Mouse (Mus musculus): ENCODE data around the gene Ch25h. TPM values are rescaled to one million over a fixed set of nuclear protein-coding genes. Genes with fewer than 3 reads are reported as not detected.

The Ch25h gene
- polyA plus RNA-seq (2012; rRNA removed) = 22.9 and 32.8 TPM in 2 replicates

DNA sequence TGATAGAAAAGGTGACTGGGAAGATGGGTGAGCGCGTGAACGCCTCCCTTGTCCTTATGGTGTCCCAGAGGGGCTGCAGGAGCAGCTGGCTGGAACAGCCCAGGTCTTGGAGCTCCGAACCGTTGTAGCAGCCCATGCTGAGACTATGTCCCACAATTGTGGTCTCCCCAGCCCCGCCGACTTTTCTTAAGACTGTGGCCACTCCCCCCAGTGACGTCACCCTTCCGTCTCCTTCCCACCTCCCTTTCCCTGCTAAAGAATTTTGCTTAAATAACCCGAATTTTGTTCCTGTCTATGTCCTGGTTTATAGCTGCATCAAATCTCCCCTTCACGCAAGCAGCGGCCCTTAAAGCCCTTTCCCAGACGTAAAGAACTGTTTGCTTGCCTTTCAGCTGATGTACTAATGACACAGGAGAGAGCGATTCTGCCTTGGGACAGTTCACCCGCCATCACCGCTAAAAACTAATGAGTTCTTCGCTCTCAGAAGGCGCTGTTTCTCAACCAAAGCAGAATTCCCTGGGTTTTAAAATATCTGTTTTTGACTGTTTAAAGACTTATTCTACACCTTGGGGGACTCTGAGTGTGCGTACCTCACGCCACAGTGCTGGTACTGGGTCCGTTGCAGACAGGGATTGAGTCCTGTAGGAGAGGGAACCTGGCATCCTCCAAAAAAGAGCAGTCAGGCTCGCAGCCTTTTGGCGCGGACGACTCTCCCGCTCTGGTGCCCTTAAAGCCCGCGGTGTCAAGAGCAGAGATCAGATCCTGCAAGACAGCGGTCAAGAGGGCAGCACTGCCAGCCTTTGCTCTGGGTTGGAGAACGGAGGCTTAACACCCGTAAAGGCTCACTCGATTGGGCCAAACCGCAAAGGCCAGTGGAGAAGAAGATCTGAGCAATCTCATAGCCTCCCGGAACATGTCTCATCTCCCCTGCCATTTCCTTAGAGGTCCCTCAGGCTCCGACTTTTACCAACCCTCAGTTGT lies at the start of gene Ch25h:
Gene Ch25h, minus strand, starts transcription at position 174 of the 981 bp plus-strand sequence.
- TF ChIP-seq POLR2A (IDR thresholded peaks at IDR 0.05; ENCODE audit: borderline replicate concordance, extremely low read depth, low read depth, low read length) (peak; percentile 50; the same call in 1 of the 2 replicates), CTCF (IDR thresholded peaks at IDR 0.05; ENCODE audit: insufficient read depth, low read length) (no peak)
- 7% methylated on average over 35 of the region's 35 CpGs for WGBS
- Histone ChIP-seq H3K4me3 (replicated peaks; ENCODE audit: extremely low read depth, low read depth, low read length) (peak within 1 kb of the TSS; percentile 58), H3K4me1 (ENCODE audit: control insufficient read depth, insufficient read depth, low read length) (peaks cover 7% of the 10 kb centered on the region)
- DNase-seq = peak; percentile 23

DNA sequence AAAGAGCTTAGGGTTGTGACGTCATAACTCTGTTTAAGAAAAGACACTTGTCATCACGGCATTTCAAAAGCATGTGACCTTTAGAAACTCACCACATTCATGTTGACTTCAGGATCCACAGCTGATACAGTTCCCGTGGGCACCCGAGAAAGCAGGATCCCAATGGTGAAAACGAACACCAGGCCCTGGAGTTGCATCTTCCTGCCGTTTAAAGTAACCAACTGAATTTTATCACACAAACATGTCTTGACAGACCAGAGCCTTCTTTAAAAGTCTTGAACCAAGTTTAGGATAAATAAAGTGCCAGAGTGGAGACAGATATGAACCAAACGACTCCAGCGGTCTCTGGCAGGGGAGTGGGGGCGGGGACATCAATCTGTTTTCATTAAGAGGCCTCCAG lies 49.7 kb upstream of the Ch25h start:
- 54% methylated on average over 9 of the region's 9 CpGs for WGBS
- no peak for DNase-seq
- Histone ChIP-seq H3K4me3 (replicated peaks; ENCODE audit: extremely low read depth, low read depth, low read length) (peak overlapping the region; percentile 24), H3K4me1 (ENCODE audit: control insufficient read depth, insufficient read depth, low read length) (peaks cover 7% of the 10 kb centered on the region)
- TF ChIP-seq POLR2A (IDR thresholded peaks at IDR 0.05; ENCODE audit: borderline replicate concordance, extremely low read depth, low read depth, low read length) (no peak), CTCF (IDR thresholded peaks at IDR 0.05; ENCODE audit: insufficient read depth, low read length) (no peak)

DNA sequence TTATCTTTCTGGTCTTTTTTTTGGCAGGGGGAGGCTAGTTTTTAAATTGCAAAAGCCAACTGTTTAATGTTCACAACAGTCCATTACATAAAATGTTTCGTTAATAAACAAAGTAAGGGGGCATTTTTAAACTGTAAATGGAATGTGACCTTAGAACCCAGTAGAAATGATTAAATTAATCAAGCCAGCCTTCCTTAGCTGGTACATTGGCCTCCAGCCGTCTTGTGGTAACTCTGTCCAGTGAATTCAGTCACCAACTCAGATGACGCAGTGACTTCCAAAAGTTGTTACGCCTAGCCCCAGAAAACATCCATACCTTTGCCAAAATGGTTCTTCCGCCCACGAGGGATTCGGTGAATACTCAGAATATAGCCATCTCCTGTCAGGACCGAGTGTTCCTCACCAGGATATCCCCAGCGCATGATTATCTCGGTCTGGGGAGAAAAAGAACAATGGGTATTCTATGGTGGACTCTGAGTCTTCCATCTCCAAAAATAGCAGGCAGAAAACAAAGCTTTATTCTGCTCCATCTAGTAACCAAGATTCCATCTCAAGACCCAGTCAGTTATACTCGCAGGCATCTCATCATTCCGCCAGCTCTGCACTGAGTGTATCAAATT lies 48.3 kb upstream of the Ch25h start:
- 60% methylated on average over 12 of the region's 12 CpGs for WGBS
- Histone ChIP-seq H3K4me3 (replicated peaks; ENCODE audit: extremely low read depth, low read depth, low read length) (no peak overlapping the region), H3K4me1 (ENCODE audit: control insufficient read depth, insufficient read depth, low read length) (peaks cover 10% of the 10 kb centered on the region)
- no peak for DNase-seq
- TF ChIP-seq CTCF (IDR thresholded peaks at IDR 0.05; ENCODE audit: insufficient read depth, low read length) = no peak
- no peak for TF ChIP-seq POLR2A (IDR thresholded peaks at IDR 0.05; ENCODE audit: borderline replicate concordance, extremely low read depth, low read depth, low read length)

DNA sequence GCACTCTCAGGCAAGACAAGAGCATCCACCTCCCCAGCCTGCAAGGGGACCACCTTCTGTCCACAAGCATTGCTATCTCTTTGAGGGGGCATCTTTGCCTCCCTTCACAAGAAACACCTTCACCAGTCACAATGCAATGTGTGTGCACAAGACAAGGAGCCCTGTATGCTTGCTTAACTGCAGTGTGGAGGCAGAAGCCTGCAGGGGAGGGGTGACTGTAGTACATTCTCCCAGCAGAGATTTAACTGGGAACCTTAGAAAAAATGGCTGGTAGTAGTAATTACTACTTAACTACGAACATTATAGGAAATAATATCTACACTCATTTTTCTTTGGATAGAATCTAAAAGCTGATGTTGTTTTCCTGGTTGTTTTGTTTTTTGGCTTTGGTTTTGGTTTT lies 47.0 kb upstream of the Ch25h start:
- no peak for DNase-seq
- TF ChIP-seq POLR2A (IDR thresholded peaks at IDR 0.05; ENCODE audit: borderline replicate concordance, extremely low read depth, low read depth, low read length) = no peak
- no peak for TF ChIP-seq CTCF (IDR thresholded peaks at IDR 0.05; ENCODE audit: insufficient read depth, low read length)
- H3K4me1 ChIP-seq (ENCODE audit: control insufficient read depth, insufficient read depth, low read length) = peaks cover 12% of the 10 kb centered on the region
- 87% methylated on average over 1 of the region's 1 CpGs for WGBS
- no peak overlapping the region for H3K4me3 ChIP-seq (replicated peaks; ENCODE audit: extremely low read depth, low read depth, low read length)

DNA sequence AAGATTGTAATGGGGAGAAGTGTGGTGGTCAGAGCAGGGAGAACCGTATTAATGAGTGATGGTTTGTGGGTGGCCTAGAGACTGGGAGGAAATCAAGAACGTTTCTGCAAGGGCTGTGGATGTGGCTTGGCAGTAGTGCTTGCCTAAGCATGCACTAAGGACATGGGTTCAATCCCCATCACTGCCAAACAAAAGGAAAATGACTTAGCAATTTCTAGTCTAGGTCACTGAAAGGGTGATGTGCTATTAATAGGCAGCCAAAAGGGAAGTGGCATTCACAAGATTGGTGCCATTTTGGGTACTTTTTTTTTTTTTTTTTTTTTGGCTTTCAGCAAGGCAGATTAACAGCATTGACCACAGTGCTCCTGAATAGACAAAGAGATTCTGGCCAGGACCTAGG lies 46.4 kb upstream of the Ch25h start:
- H3K4me3 ChIP-seq (replicated peaks; ENCODE audit: extremely low read depth, low read depth, low read length) = no peak overlapping the region
- DNase-seq = no peak
- TF ChIP-seq CTCF (IDR thresholded peaks at IDR 0.05; ENCODE audit: insufficient read depth, low read length) = no peak
- no peak for TF ChIP-seq POLR2A (IDR thresholded peaks at IDR 0.05; ENCODE audit: borderline replicate concordance, extremely low read depth, low read depth, low read length)
- 54% methylated on average over 2 of the region's 2 CpGs for WGBS
- H3K4me1 ChIP-seq (ENCODE audit: control insufficient read depth, insufficient read depth, low read length) = peaks cover 12% of the 10 kb centered on the region

DNA sequence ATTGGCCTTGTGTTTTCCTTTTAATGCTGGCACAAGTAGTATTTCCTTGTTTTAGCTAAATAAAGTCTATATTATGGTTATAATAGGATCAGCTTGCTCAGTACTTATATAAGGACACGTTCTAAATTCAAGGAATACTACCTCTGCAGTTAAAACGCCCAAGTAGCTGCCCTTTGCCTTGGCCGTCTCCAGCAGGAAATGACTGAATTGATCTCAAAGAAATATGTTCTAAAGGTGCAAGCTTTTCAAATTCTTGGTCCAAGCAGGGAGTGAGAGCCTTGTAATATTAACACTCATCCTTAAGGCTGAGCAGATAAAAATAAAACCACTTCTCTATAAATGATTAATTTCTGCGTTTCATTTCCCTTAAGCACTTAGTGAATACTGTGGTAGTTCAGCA lies 45.1 kb upstream of the Ch25h start:
- 63% methylated on average over 4 of the region's 4 CpGs for WGBS
- DNase-seq = no peak

DNA sequence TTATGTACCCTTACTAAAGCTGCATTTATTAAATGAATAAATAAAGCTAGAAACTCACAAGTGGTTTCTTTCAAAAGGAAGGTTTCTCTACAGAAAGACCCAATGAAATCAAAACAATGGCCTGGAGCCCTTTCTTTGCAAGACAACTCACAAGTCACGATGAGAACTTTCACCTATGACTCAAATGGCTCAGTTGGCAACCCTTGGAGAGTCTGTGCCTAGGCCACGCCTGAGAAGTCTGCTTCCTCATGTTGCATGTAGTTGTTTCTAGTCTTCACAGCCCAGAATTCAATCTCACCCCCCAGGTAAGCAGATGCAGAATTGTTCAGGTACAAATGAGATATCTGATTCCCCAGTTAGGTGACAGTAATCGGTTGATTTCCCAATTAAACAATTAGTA lies 44.7 kb upstream of the Ch25h start:
- Histone ChIP-seq H3K4me3 (replicated peaks; ENCODE audit: extremely low read depth, low read depth, low read length) (no peak overlapping the region), H3K4me1 (ENCODE audit: control insufficient read depth, insufficient read depth, low read length) (peaks cover 8% of the 10 kb centered on the region; the same call in 1 of the 2 replicates)
- WGBS = 73% methylated on average over 3 of the region's 3 CpGs
- TF ChIP-seq POLR2A (IDR thresholded peaks at IDR 0.05; ENCODE audit: borderline replicate concordance, extremely low read depth, low read depth, low read length) (no peak), CTCF (IDR thresholded peaks at IDR 0.05; ENCODE audit: insufficient read depth, low read length) (no peak)
- DNase-seq = no peak

More for the DNA sequence above, 45.1 kb upstream of the Ch25h start:
- H3K4me3 ChIP-seq (replicated peaks; ENCODE audit: extremely low read depth, low read depth, low read length) = no peak overlapping the region
- TF ChIP-seq POLR2A (IDR thresholded peaks at IDR 0.05; ENCODE audit: borderline replicate concordance, extremely low read depth, low read depth, low read length) = no peak
- peaks cover 8% of the 10 kb centered on the region; the same call in 1 of the 2 replicates for H3K4me1 ChIP-seq (ENCODE audit: control insufficient read depth, insufficient read depth, low read length)

DNA sequence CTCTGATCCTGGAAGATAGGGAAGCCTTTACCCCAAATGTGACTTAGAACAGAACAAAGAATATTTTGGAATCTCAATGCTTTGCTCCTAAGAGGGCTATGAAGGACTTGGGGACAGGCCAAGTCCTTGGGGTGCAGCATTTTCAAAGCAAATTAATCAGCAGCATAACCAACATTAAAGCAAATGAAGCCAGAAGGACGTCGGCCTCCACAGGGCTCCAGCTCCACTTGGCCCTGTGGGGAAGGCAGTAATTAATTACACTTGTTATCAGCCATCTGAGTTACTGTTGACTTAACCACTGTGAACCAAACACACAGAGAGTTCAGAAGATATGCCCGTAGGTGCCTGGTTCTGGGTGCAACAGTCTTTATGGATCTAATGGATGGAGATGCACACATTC lies 43.8 kb upstream of the Ch25h start:
- Histone ChIP-seq H3K4me1 (ENCODE audit: control insufficient read depth, insufficient read depth, low read length) (peaks cover 8% of the 10 kb centered on the region; the same call in 1 of the 2 replicates), H3K4me3 (replicated peaks; ENCODE audit: extremely low read depth, low read depth, low read length) (no peak overlapping the region)
- WGBS = 35% methylated on average over 3 of the region's 3 CpGs
- no peak for TF ChIP-seq CTCF (IDR thresholded peaks at IDR 0.05; ENCODE audit: insufficient read depth, low read length)
- no peak for DNase-seq

DNA sequence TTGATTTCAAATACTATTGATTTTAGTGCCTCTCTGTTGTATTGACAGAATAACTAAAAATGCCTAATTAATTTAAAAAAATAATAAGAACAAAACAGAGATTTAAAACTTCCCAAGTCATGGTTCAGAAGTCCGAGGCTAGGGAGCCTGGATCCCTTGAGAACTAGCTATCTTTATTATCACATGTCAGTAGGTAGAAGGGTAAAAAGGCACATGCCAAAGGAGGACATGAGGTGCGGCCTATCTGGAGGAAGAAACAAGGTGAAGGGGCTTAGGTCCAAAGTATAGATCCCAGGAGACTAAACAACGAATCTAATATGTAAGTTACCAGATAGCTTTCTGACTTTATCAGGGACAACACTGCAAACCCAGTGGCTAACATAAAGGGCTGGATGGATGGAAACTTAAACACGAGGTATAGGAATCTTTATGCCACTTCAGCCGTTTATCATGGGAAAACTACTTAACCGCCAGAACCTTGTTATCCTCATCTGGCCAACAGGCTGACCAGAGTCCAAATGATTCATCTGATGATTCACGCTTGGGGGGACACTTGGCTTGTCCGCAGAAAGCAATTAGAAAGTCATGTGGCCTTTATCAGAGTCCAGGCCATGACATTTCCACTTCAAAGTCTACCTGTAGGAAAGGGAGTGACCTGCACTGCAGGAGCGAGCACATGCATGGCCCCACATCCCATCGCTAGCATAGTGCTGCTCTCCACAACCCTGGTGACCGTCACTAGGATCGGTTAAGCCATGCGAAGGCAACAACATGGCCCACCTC lies 43.0 kb upstream of the Ch25h start:
- H3K4me3 ChIP-seq (replicated peaks; ENCODE audit: extremely low read depth, low read depth, low read length) = no peak overlapping the region
- peaks cover 8% of the 10 kb centered on the region; the same call in 1 of the 2 replicates for H3K4me1 ChIP-seq (ENCODE audit: control insufficient read depth, insufficient read depth, low read length)
- DNase-seq = no peak
- 91% methylated on average over 13 of the region's 13 CpGs for WGBS
- no peak for TF ChIP-seq CTCF (IDR thresholded peaks at IDR 0.05; ENCODE audit: insufficient read depth, low read length)
- no peak for TF ChIP-seq POLR2A (IDR thresholded peaks at IDR 0.05; ENCODE audit: borderline replicate concordance, extremely low read depth, low read depth, low read length)
